Mouse (Mus musculus) lung, postnatal 0 days (tissue): ENCODE measurements at regions not wholly inside any gene's neighbourhood (a gene's known extent, or its start where the extent isn't known, plus 50 kb on each side); places are given as distances from the start of the nearest gene placed in this dataset.

ENCODE experiments used
- CTCF ChIP-seq: IDR thresholded peaks from 2 replicates; pipeline ENCODE4 v1.5.1; 2016; ENCODE audit warnings: antibody characterized with exemption, mild to moderate bottlenecking
- EP300 ChIP-seq: IDR thresholded peaks from 2 replicates; pipeline ENCODE4 v1.6.1; 2016; ENCODE audit warnings: antibody characterized with exemption, mild to moderate bottlenecking, control low read depth

DNA sequence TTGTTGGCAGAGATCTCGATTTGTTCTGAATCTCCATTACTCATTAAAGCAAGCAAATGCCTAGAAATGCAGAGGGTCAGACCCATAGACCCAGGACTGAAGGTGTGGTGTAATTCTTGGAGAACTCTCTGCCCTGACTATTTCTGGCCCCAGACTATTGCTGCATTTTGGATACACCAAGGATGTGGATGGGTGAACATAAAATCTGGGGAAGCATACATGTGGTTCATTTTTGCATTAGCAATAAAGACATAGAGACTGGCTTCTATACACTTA is 303.0 kb downstream of the Meis1 start:
- TF ChIP-seq CTCF (no peak), EP300 (no peak)
